Mouse (Mus musculus) erythroid progenitor cell, adult 5-6 weeks (primary cell): ENCODE data around the gene Sparc. TPM values are rescaled to one million over a fixed set of nuclear protein-coding genes. Genes with fewer than 3 reads are reported as not detected.

Source experiments
- ATAC-seq: replicated peaks from 2 replicates; pipeline ENCODE4 v1.8.0; 2016; ENCODE audit warnings: moderate number of reproducible peaks, mild to moderate bottlenecking, moderate TSS enrichment, inconsistent platforms; ENCODE audit not compliant: poor library complexity, low FRiP score, severe bottlenecking
- total RNA-seq, 2 experiments: library from RNA; stranded (forward) in 1 of 2; stranded (reverse) in 1 of 2; fragments of 150-400 nt in 1 of 2; fragments of 186-747, 209-891 nt in 1 of 2; gene quantifications; 2 replicates each; pipeline versions ENCODE4 v1.2.3 to v1.2.4; 2015 to 2017; ENCODE audit warnings: low replicate concordance in 2 of 2

Gene Sparc
- total RNA-seq, 2 experiments from 2014 or later, result 3.8 to 9.3 TPM

DNA sequence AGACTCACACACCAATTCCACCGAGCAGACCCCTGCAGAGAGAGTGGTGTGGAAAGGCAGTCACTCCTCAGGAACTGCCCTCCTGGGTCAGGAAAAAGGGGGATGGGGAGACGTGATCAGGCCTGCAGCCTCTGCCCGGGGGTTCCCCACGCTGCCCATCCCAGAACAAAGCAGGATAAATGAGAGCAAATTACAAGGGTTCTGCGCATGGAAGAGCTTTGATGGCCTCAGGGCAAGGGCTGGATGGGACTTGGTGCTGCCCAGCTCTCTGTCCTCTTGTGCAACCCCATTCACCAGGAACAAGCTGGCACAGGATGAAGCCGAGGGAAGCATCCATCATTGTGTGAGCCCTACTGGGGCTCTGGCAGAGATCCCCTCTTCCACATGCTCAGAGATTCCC is 51.0 kb downstream of the Sparc start:
- no peak for ATAC-seq

DNA sequence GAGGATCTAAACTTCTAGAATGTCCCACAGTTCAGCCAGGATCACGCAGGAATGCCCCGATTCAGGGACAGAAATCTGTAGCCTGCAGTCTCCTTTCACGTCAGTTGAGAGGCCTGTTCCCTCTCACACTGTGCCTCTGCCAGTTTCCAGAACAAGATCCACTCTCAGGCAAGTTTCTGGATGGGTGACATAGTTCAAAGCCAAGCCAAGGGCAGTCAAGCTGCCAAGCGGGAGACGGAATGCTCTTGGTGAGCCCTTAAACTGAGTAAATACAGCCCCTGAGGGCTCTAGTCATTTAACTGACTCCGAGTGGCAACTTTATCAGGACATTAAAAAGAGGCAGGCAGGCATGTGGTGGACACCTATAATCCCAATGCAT is 53.9 kb downstream of the Sparc start:
- no peak for ATAC-seq

DNA sequence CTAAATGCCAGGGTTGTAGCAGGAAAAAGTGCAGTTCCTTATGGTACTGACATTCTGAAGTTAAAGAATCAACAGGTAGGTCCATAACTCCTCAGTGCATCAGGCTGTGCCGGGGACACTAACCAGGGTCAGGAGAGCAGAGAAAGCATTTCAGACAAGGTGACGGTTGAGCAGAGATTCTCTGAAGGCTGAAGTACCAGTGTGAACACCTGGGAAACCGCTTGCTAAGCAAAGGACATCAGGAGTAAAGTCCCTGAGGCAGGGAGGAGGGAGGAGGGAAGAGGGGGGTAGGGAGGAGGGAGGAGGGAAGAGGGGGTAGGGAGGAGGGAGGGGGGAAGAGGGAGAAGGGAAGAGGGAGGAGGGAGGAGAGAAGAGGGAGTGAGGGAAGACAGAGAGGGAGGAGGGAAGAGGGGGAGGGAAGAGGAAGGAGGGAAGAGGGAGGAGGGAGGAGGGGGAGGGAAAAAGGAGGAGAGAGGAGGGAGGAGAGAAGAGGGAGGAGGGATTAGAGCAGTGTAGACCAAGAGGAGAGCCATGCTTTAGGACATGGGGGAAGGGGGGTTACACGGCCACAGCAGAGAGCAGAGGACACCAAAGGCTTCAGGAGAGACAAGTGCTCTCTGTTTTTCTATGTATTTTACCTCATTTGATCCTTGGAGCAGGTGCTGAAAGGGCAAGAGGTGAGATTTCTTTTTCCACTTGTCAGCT is 54.4 kb downstream of the Sparc start:
- ATAC-seq, result no peak

DNA sequence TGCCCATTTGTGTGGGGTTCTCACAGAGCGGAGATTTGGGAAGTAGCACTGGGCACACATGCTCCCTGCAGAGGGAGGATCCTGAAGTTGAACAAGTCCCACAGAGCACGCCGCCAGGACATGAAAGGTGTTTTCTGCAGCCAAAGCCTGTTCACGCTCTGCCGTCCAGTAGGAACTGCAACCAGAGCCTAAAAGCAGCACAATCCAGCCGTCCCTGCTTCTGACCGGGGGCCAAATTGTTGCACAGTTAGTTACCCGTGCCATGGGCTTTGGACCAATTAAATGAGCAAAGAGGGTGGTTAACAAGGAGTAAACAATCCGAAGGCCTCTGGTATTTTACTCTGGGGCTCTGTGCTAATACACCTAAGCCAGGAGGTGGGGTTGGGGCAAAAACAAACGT is 55.2 kb downstream of the Sparc start:
- no peak for ATAC-seq

DNA sequence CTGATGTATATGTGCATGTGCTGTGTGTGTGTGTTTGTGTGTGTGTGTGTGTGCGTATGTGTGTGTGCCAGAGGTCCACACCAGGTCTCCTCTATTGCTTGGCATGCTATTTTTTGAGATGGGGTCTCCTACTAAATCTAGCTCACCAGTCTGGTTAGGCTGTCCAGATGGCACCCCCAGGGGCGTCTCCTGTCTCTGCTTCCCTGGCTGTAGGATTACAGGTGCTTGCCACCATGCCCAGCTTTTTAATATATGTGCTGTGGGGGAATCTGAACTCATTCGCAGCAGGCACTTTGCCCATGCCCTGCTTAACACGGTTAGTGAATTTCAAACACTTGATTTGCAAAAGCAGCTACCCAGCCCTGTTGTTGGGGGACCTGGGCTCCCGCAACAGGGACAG is 57.1 kb downstream of the Sparc start:
- no peak for ATAC-seq

DNA sequence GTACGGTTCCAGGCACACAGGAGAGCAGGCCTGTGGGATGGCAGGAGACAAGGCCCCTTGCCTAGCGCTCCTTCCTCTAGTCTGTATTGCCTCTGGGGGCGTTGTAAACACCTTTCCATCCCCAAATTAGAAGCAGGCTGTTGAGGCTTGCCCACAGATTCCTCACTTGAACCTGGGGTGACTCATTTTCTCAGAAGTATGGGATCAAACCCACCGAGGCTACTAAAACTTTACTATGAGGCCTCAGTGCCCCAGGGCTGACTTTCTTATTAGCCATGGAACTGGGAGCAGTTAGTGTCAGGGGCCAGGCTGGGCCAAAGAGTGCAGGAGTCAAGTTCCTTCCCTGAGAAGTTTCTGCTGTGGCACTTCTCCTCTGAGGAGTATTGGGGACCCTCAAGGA is 57.7 kb downstream of the Sparc start:
- ATAC-seq, result no peak

DNA sequence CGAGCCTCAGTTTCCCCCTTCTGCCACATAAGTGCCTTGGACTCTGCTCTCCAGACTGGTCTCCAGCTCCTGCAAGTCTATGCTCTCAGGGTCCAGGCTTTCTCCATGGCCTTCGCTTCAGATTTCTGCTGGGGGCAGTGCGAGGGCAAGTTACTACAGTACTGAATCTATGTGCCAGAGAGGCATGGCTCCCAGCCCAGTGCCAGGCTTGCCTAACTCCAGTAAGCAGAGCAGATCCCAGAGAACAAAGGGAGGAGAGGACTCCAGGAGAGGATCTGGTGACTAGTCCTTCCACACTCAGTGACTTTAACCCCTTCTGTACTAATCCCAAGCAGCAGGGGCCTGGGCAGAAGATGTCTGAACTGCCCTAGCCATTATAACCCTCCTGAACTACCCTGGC is 58.3 kb downstream of the Sparc start:
- ATAC-seq, result no peak

DNA sequence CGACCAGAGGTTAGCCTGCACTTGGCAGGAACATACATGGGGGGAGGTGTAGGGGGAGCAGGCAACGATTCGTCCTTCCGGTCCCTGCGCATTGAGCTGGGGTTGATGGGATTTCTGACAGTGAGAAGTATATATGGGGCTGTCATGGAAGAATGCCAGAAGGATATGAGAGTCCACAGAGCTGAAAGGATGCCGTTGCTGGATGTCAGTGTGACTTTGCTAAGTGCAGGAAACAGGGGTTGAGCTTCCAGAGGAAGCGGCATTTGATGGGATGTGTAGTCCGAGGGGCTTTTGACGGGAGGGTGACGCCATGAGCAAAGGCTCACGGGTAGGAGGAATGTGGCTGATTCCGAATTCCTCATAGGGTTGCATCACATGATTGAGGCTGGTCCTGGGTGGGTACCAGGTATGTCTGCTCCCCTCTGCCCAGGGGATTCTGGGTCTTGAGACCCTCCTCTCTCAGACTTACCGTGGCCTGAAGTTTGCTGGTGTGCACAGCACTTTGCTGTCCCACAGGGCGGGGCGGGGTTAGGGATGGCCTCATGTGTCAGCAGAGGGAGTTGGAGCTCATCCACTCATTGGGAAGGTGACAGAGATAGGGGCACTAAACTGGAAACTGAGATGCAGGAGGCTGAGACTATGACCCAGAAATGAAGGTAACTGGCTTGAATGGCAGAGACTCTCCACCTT is 64.7 kb downstream of the Sparc start:
- no peak for ATAC-seq

GRCm38 (mm10) chr11:55356846-55357245 is 66.1 kb downstream of the Sparc start:
- no peak for ATAC-seq

Other genes with a start within 250 kb of the Sparc start
- gene Slc36a2, start 238.1 kb downstream of the Sparc start, total RNA-seq (2015; ENCODE audit: low replicate concordance), result not detected in 2 replicates
- not detected in 2 replicates for gene Slc36a2, start 238.1 kb downstream of the Sparc start, total RNA-seq (2017; ENCODE audit: low replicate concordance)
- 2.5 and 5.8 TPM in 2 replicates for gene Slc36a1, start 218.8 kb downstream of the Sparc start, total RNA-seq (2015; ENCODE audit: low replicate concordance)
- gene Slc36a1, start 218.8 kb downstream of the Sparc start, total RNA-seq (2017; ENCODE audit: low replicate concordance), result 1.5 and 1.8 TPM in 2 replicates
- gene Fat2, start 86.6 kb downstream of the Sparc start, total RNA-seq (2015; ENCODE audit: low replicate concordance), result not detected in 2 replicates
- not detected in 2 replicates for gene Fat2, start 86.6 kb downstream of the Sparc start, total RNA-seq (2017; ENCODE audit: low replicate concordance)
- gene Atox1, start 38.1 kb upstream of the Sparc start, total RNA-seq (2015; ENCODE audit: low replicate concordance), result 24.3 and 114 TPM in 2 replicates
- gene Atox1, start 38.1 kb upstream of the Sparc start, total RNA-seq (2017; ENCODE audit: low replicate concordance), result 18.5 TPM in 1 of 2 replicates, not detected in the other
- gene G3bp1, start 46.5 kb upstream of the Sparc start, total RNA-seq (2015; ENCODE audit: low replicate concordance), result 27.7 and 35.7 TPM in 2 replicates
- 22.5 and 28.2 TPM in 2 replicates for gene G3bp1, start 46.5 kb upstream of the Sparc start, total RNA-seq (2017; ENCODE audit: low replicate concordance)
- not detected in 2 replicates for gene Glra1, start 185.0 kb upstream of the Sparc start, total RNA-seq (2015; ENCODE audit: low replicate concordance)
- gene Glra1, start 185.0 kb upstream of the Sparc start, total RNA-seq (2017; ENCODE audit: low replicate concordance), result not detected in 2 replicates